Mouse (Mus musculus): Measurements from ENCODE around the gene Paics. TPM values are rescaled to one million over a fixed set of nuclear protein-coding genes. Genes with fewer than 3 reads are reported as not detected.

The Paics gene
- polyA plus RNA-seq, 1 experiment, result 69.9 TPM

- Histone ChIP-seq H3K27me3 (ENCODE audit: control insufficient read depth, insufficient read depth, insufficient read length) (no peaks in the 10 kb centered on the region), H3K4me3 (no peak overlapping the region), H3ac (ENCODE audit: control insufficient read depth, insufficient read length) (no peak overlapping the region), H3K4me2 (ENCODE audit: low read depth) (no peak overlapping the region), H3K79me2 (ENCODE audit: control insufficient read depth, insufficient read depth) (no peaks in the 10 kb centered on the region), H3K36me3 (ENCODE audit: control insufficient read depth, insufficient read depth) (peaks cover 61% of the 10 kb centered on the region)
- no peak for TF ChIP-seq USF1 (IDR thresholded peaks at IDR 0.05; ENCODE audit: low read depth)
- no peak for TF ChIP-seq SRF (IDR thresholded peaks at IDR 0.05; ENCODE audit: control insufficient read depth, insufficient read length, low read depth)
- no peak for TF ChIP-seq TCF3 (IDR thresholded peaks at IDR 0.05; ENCODE audit: insufficient read length, low read depth)
- no peak for TF ChIP-seq REST (IDR thresholded peaks at IDR 0.05; ENCODE audit: insufficient read depth, insufficient read length)
- TF ChIP-seq E2F4 (IDR thresholded peaks at IDR 0.05; ENCODE audit: insufficient read depth), result no peak
- TF ChIP-seq POLR2AphosphoS2 (IDR thresholded peaks at IDR 0.05; ENCODE audit: insufficient read length, low read depth), result no peak
- no peak for TF ChIP-seq TCF12 (IDR thresholded peaks at IDR 0.05; ENCODE audit: insufficient read depth, poor library complexity, severe bottlenecking)
- TF ChIP-seq CEBPB (IDR thresholded peaks at IDR 0.05; ENCODE audit: insufficient read depth, poor library complexity, severe bottlenecking), result no peak
- no peak for TF ChIP-seq POLR2A (IDR thresholded peaks at IDR 0.05; ENCODE audit: insufficient read length, low read depth)
- TF ChIP-seq MYOG (IDR thresholded peaks at IDR 0.05; ENCODE audit: control insufficient read depth in 1 of 3, insufficient read depth in 1 of 3, insufficient read length in 2 of 3, low read depth in 2 of 3), result no peak
- no peak for TF ChIP-seq MAX (IDR thresholded peaks at IDR 0.05; ENCODE audit: low read depth)
- no peak for TF ChIP-seq MYOD1 (IDR thresholded peaks at IDR 0.05; ENCODE audit: control insufficient read depth in 1 of 3, insufficient read length in 2 of 3, low read depth in 2 of 3)
These were observed 47.3 kb downstream of the Paics start for GRCm38 (mm10) chr5:76998416-76998815.

- no peak for TF ChIP-seq TCF12 (IDR thresholded peaks at IDR 0.05; ENCODE audit: insufficient read depth, poor library complexity, severe bottlenecking)
- peak; percentile 29 for TF ChIP-seq POLR2AphosphoS2 (IDR thresholded peaks at IDR 0.05; ENCODE audit: insufficient read length, low read depth)
- no peak for TF ChIP-seq TCF3 (IDR thresholded peaks at IDR 0.05; ENCODE audit: insufficient read length, low read depth)
- Histone ChIP-seq H3K27me3 (ENCODE audit: control insufficient read depth, insufficient read depth, insufficient read length) (no peaks in the 10 kb centered on the region), H3K4me3 (no peak overlapping the region), H3K36me3 (ENCODE audit: control insufficient read depth, insufficient read depth) (peaks cover 40% of the 10 kb centered on the region), H3ac (ENCODE audit: control insufficient read depth, insufficient read length) (no peak overlapping the region), H3K4me2 (ENCODE audit: low read depth) (no peak overlapping the region), H3K79me2 (ENCODE audit: control insufficient read depth, insufficient read depth) (no peaks in the 10 kb centered on the region)
These were observed 50.1 kb downstream of the Paics start for GRCm38 (mm10) chr5:77001192-77001591.

- H3K27me3 ChIP-seq (ENCODE audit: control insufficient read depth, insufficient read depth, insufficient read length), result no peaks in the 10 kb centered on the region
- H3K4me3 ChIP-seq, result no peak within 1 kb of the TSS
- H3K79me2 ChIP-seq (ENCODE audit: control insufficient read depth, insufficient read depth), result no peaks in the 10 kb centered on the region
- peaks cover 12% of the 10 kb centered on the region for H3K36me3 ChIP-seq (ENCODE audit: control insufficient read depth, insufficient read depth)
- no peak for TF ChIP-seq REST (IDR thresholded peaks at IDR 0.05; ENCODE audit: insufficient read depth, insufficient read length)
- TF ChIP-seq POLR2AphosphoS2 (IDR thresholded peaks at IDR 0.05; ENCODE audit: insufficient read length, low read depth), result peak; percentile 63
- peak within 1 kb of the TSS; percentile 33 for H3ac ChIP-seq (ENCODE audit: control insufficient read depth, insufficient read length)
- no peak within 1 kb of the TSS for H3K4me2 ChIP-seq (ENCODE audit: low read depth)
These were observed 53.1 kb downstream of the Paics start, which contains the start of gene Arl9 for GRCm38 (mm10) chr5:77004051-77004821. TSS of gene Arl9 (plus strand) at chr5:77004055.

GRCm38 (mm10) chr5:77010352-77010751 is 59.2 kb downstream of the Paics start:
- TF ChIP-seq MYOD1 (IDR thresholded peaks at IDR 0.05; ENCODE audit: control insufficient read depth in 1 of 3, insufficient read length in 2 of 3, low read depth in 2 of 3), result no peak
- no peak for TF ChIP-seq REST (IDR thresholded peaks at IDR 0.05; ENCODE audit: insufficient read depth, insufficient read length)
- TF ChIP-seq MAX (IDR thresholded peaks at IDR 0.05; ENCODE audit: low read depth), result no peak
- no peak for TF ChIP-seq CEBPB (IDR thresholded peaks at IDR 0.05; ENCODE audit: insufficient read depth, poor library complexity, severe bottlenecking)
- no peak for TF ChIP-seq POLR2A (IDR thresholded peaks at IDR 0.05; ENCODE audit: insufficient read length, low read depth)
- no peak for TF ChIP-seq POLR2AphosphoS2 (IDR thresholded peaks at IDR 0.05; ENCODE audit: insufficient read length, low read depth)
- H3K79me2 ChIP-seq (ENCODE audit: control insufficient read depth, insufficient read depth), result no peaks in the 10 kb centered on the region
- H3K36me3 ChIP-seq (ENCODE audit: control insufficient read depth, insufficient read depth), result no peaks in the 10 kb centered on the region
- no peak overlapping the region for H3ac ChIP-seq (ENCODE audit: control insufficient read depth, insufficient read length)
- H3K4me2 ChIP-seq (ENCODE audit: low read depth), result no peak overlapping the region
- H3K4me3 ChIP-seq, result no peak overlapping the region
- no peaks in the 10 kb centered on the region for H3K27me3 ChIP-seq (ENCODE audit: control insufficient read depth, insufficient read depth, insufficient read length)

- H3K4me2 ChIP-seq (ENCODE audit: low read depth), result no peak overlapping the region
- H3K4me3 ChIP-seq, result no peak overlapping the region
- H3K36me3 ChIP-seq (ENCODE audit: control insufficient read depth, insufficient read depth), result no peaks in the 10 kb centered on the region
- H3K79me2 ChIP-seq (ENCODE audit: control insufficient read depth, insufficient read depth), result no peaks in the 10 kb centered on the region
- H3ac ChIP-seq (ENCODE audit: control insufficient read depth, insufficient read length), result no peak overlapping the region
- TF ChIP-seq USF1 (IDR thresholded peaks at IDR 0.05; ENCODE audit: low read depth) (no peak), MAX (IDR thresholded peaks at IDR 0.05; ENCODE audit: low read depth) (no peak), E2F4 (IDR thresholded peaks at IDR 0.05; ENCODE audit: insufficient read depth) (no peak), TCF3 (IDR thresholded peaks at IDR 0.05; ENCODE audit: insufficient read length, low read depth) (no peak), POLR2AphosphoS2 (IDR thresholded peaks at IDR 0.05; ENCODE audit: insufficient read length, low read depth) (no peak), CEBPB (IDR thresholded peaks at IDR 0.05; ENCODE audit: insufficient read depth, poor library complexity, severe bottlenecking) (no peak), SRF (IDR thresholded peaks at IDR 0.05; ENCODE audit: control insufficient read depth, insufficient read length, low read depth) (no peak), REST (IDR thresholded peaks at IDR 0.05; ENCODE audit: insufficient read depth, insufficient read length) (no peak), POLR2A (IDR thresholded peaks at IDR 0.05; ENCODE audit: insufficient read length, low read depth) (no peak), TCF12 (IDR thresholded peaks at IDR 0.05; ENCODE audit: insufficient read depth, poor library complexity, severe bottlenecking) (no peak), MYOG (IDR thresholded peaks at IDR 0.05; ENCODE audit: control insufficient read depth in 1 of 3, insufficient read depth in 1 of 3, insufficient read length in 2 of 3, low read depth in 2 of 3) (no peak), MYOD1 (IDR thresholded peaks at IDR 0.05; ENCODE audit: control insufficient read depth in 1 of 3, insufficient read length in 2 of 3, low read depth in 2 of 3) (no peak)
- no peaks in the 10 kb centered on the region for H3K27me3 ChIP-seq (ENCODE audit: control insufficient read depth, insufficient read depth, insufficient read length)
These were observed 60.0 kb downstream of the Paics start for GRCm38 (mm10) chr5:77011082-77011481.
